23 mouse cellular contexts compared by ENCODE assay signal in genomic region chr16:33365772-33366171, GRCm38 (mm10). TPM values are rescaled to one million over a fixed set of nuclear protein-coding genes. Genes with fewer than 3 reads are reported as not detected.
DNase-seq lines count a peak whose midpoint lies in the region; ATAC-seq and TF ChIP-seq lines count a peak whose summit lies in the region.
"Had no signal": no experiment of that assay in that cellular context is flagged by ENCODE, and none has a peak within 500 bp of the region (broad histone marks: within the 10 kb centered on the region; RNA-seq: fewer than 3 reads in every experiment).

No protein-coding gene starts in this region.

- no peak overlapping the region for H3K9ac ChIP-seq in heart, embryonic 12.5 days
- H3K9ac ChIP-seq in MEL (ENCODE audit: control insufficient read depth, low read depth, low read length, poor library complexity, severe bottlenecking), result no peak overlapping the region
- H3K9ac ChIP-seq: embryonic facial prominence, embryonic 15.5 days; forebrain, postnatal 0 days; hindbrain, embryonic 14.5 days; midbrain, embryonic 15.5 days; neural tube, embryonic 15.5 days had no signal

- ATAC-seq in heart, embryonic 12.5 days (ENCODE audit: insufficient number of reproducible peaks, low FRiP score), result no peak
- ATAC-seq: activated CD4-positive, CD25-positive, alpha-beta regulatory T cell, adult 4 months; forebrain, postnatal 0 days; midbrain, embryonic 15.5 days had no signal

- intact Hi-C loops in left cerebral cortex, postnatal 25 days (cut with DNase I), result loop anchor here (1.0 kb wide), 1 partner anchor 21 kb away; no protein-coding TSS in a partner anchor

- TF ChIP-seq CTCF in MEL (IDR thresholded peaks at IDR 0.05 in 2 of 3, conservative IDR thresholded peaks at IDR 0.05 in 1 of 3; ENCODE audit: control insufficient read depth in 1 of 3, insufficient read depth in 1 of 3, low read depth in 2 of 3, low read length in 3 of 3, poor library complexity in 1 of 3, severe bottlenecking in 1 of 3), result no peak

- peaks cover 10% of the 10 kb centered on the region; the same call in 1 of the 2 replicates for H3K9me3 ChIP-seq in heart, embryonic 12.5 days (replicated peaks)
- no peaks in the 10 kb centered on the region for H3K9me3 ChIP-seq in MEL (replicated peaks; ENCODE audit: insufficient read depth, low read length)
- H3K9me3 ChIP-seq: embryonic facial prominence, embryonic 15.5 days; midbrain, embryonic 15.5 days; neural tube, embryonic 15.5 days had no signal

- no peak for DNase-seq in heart, adult 11 months
- peak; percentile 17 to 85 for DNase-seq in left cerebral cortex, postnatal 25 days (ENCODE audit: low spot score in 2 of 2)
- DNase-seq in left cerebral cortex, adult 11 months (ENCODE audit: low spot score), result no peak
- no peak for DNase-seq in MEL (ENCODE audit: low read depth, low spot score)
- no peak for DNase-seq in adrenal gland, postnatal 10 days
- DNase-seq: adrenal gland, postnatal 14 days; cerebellum, adult 18-20 months; cerebellum, postnatal 25 days; embryo, embryonic 11 days; forebrain, postnatal 0 days; gastrocnemius, postnatal 10 days; kidney, postnatal 4 days; lung, adult 18-20 months; lung, postnatal 36 days; thymus, postnatal 36 days had no signal

- no peak overlapping the region for H3K4me2 ChIP-seq in heart, embryonic 12.5 days
- H3K4me2 ChIP-seq in myocyte (ENCODE audit: low read depth), result peak overlapping the region; percentile 16
- H3K4me2 ChIP-seq: embryonic facial prominence, embryonic 15.5 days; hindbrain, embryonic 14.5 days; liver, embryonic 11.5 days; midbrain, embryonic 15.5 days; neural tube, embryonic 15.5 days had no signal

- peaks cover 16% of the 10 kb centered on the region for H3K4me1 ChIP-seq in heart, embryonic 12.5 days (replicated peaks)
- H3K4me1 ChIP-seq in MEL (ENCODE audit: control insufficient read depth in 1 of 2, insufficient read depth in 2 of 2, low read length in 2 of 2), result no peaks in the 10 kb centered on the region
- H3K4me1 ChIP-seq: embryonic facial prominence, embryonic 15.5 days; midbrain, embryonic 15.5 days; neural tube, embryonic 15.5 days had no signal

- no peaks in the 10 kb centered on the region for H3K27me3 ChIP-seq in heart, embryonic 12.5 days (replicated peaks)
- H3K27me3 ChIP-seq in MEL (ENCODE audit: control insufficient read depth in 1 of 2, insufficient read depth in 2 of 2, low read length in 2 of 2) (no peaks in the 10 kb centered on the region; a peak in 1 of 4 replicates), myocyte (ENCODE audit: control insufficient read depth, insufficient read depth, insufficient read length) (no peaks in the 10 kb centered on the region)
- H3K27me3 ChIP-seq: embryonic facial prominence, embryonic 15.5 days; midbrain, embryonic 15.5 days; neural tube, embryonic 15.5 days had no signal

- peak overlapping the region; percentile 61; the same call in 1 of the 2 replicates for H3K27ac ChIP-seq in heart, embryonic 12.5 days (ENCODE audit: poor library complexity, severe bottlenecking)
- no peak overlapping the region for H3K27ac ChIP-seq in MEL (ENCODE audit: control insufficient read depth, low read depth, low read length)
- H3K27ac ChIP-seq: embryonic facial prominence, embryonic 15.5 days; hindbrain, embryonic 14.5 days; midbrain, embryonic 15.5 days; neural tube, embryonic 15.5 days had no signal

- H3K36me3 ChIP-seq in heart, embryonic 12.5 days, result no peaks in the 10 kb centered on the region
- no peaks in the 10 kb centered on the region for H3K36me3 ChIP-seq in MEL (ENCODE audit: control insufficient read depth in 1 of 2, insufficient read depth in 2 of 2, low read length in 2 of 2)
- no peaks in the 10 kb centered on the region for H3K36me3 ChIP-seq in myocyte (ENCODE audit: control insufficient read depth, insufficient read depth)
- H3K36me3 ChIP-seq: embryonic facial prominence, embryonic 15.5 days; midbrain, embryonic 15.5 days; neural tube, embryonic 15.5 days had no signal

- TF ChIP-seq POLR2A in MEL (IDR thresholded peaks at IDR 0.05; ENCODE audit: control insufficient read depth in 1 of 2, insufficient read depth in 1 of 2, low read depth in 1 of 2, low read length in 2 of 2, poor library complexity in 1 of 2) (no peak), myocyte (IDR thresholded peaks at IDR 0.05; ENCODE audit: insufficient read length, low read depth) (no peak)

- H3ac ChIP-seq in myocyte (ENCODE audit: control insufficient read depth, insufficient read length), result no peak overlapping the region

- no peaks in the 10 kb centered on the region for H3K79me2 ChIP-seq in MEL (ENCODE audit: control insufficient read depth, insufficient read depth, low read length, poor library complexity)
- no peaks in the 10 kb centered on the region for H3K79me2 ChIP-seq in myocyte (ENCODE audit: control insufficient read depth, insufficient read depth)

- no peak overlapping the region for H3K4me3 ChIP-seq in heart, embryonic 12.5 days
- H3K4me3 ChIP-seq in MEL (ENCODE audit: control insufficient read depth in 1 of 2, insufficient read depth in 1 of 2, low read depth in 2 of 2, low read length in 2 of 2) (no peak overlapping the region), myocyte (no peak overlapping the region)
- H3K4me3 ChIP-seq: embryonic facial prominence, embryonic 15.5 days; midbrain, embryonic 15.5 days; neural tube, embryonic 15.5 days had no signal

- no peak for TF ChIP-seq EP300 in MEL (IDR thresholded peaks at IDR 0.05; ENCODE audit: low read depth in 1 of 2, low read length in 2 of 2)

- no peak for TF ChIP-seq RAD21 in MEL (IDR thresholded peaks at IDR 0.05; ENCODE audit: low read depth, low read length)

- 68% methylated on average over 6 of the region's 6 CpGs for whole genome bisulfite sequencing in heart, embryonic 12.5 days

TF ChIP-seq in MEL, 35 proteins besides CTCF, POLR2A, EP300 and RAD21:
- TF ChIP-seq RCOR1 (IDR thresholded peaks at IDR 0.05; ENCODE audit: low read depth, low read length), result no peak
- no peak for TF ChIP-seq ELF1 (IDR thresholded peaks at IDR 0.05; ENCODE audit: low read depth, low read length)
- 0 out of 2 replicates have a peak, but pooled peaks have one; percentile 36 for TF ChIP-seq USF1 (IDR thresholded peaks at IDR 0.05; ENCODE audit: low read depth, low read length)
- TF ChIP-seq TAL1 (IDR thresholded peaks at IDR 0.05; ENCODE audit: low read length), result no peak
- no peak for TF ChIP-seq MYB (IDR thresholded peaks at IDR 0.05; ENCODE audit: low read depth, low read length)

TF ChIP-seq in myocyte, 11 proteins besides CTCF, POLR2A, EP300 and RAD21:
- no peak for TF ChIP-seq REST (IDR thresholded peaks at IDR 0.05; ENCODE audit: insufficient read depth, insufficient read length)
- TF ChIP-seq USF1 (IDR thresholded peaks at IDR 0.05; ENCODE audit: low read depth), result peak; percentile 12

RNA-seq across cellular contexts. Expression of gene Zfp148, which starts 14.9 kb away (rescaled TPM):
- 46.5 and 48.4 TPM in 2 replicates for polyA plus RNA-seq in heart, embryonic 12.5 days (2016; fragmentation: Nextera tagmentation; extraction: Ambion mirVana)
- total RNA-seq in left cerebral cortex, postnatal 25 days (2021), result 100 to 1,000 TPM; 142 to 153 TPM
- total RNA-seq in MEL (2012; rRNA removed), result 14.8 and 15.6 TPM in 2 replicates
- polyA plus RNA-seq in MEL (2012; ENCODE audit: insufficient read depth in 1 of 2, insufficient read length in 2 of 2, low read depth in 1 of 2, low replicate concordance in 2 of 2, missing spikeins in 1 of 2) (10 to 100 TPM; 19.2 to 22.2 TPM), myocyte (2012; fragmentation: generic; extraction: Trizol) (7.9 TPM)
- total RNA-seq in adrenal gland, postnatal 10 days (2021), result 10 to 100 TPM; 56.0 to 64.5 TPM

Comparison
In these comparisons a context has a peak if more than half of its experiments do, and no peak if none do; other contexts are left out.
1. DNase-seq: peak in left cerebral cortex, postnatal 25 days (2 of 2); none in heart, adult 11 months (single experiment), left cerebral cortex, adult 11 months (single experiment), MEL (single experiment) and adrenal gland, postnatal 10 days (single experiment).